Mouse (Mus musculus) A20 (cell line): ENCODE data around the gene Abl2.

Experiments used
- DNase-seq: peaks from one replicate; pipeline ENCODE4 v3.0.0-alpha.2; 2011; ENCODE audit warnings: low read depth, low spot score

The Abl2 gene

DNA sequence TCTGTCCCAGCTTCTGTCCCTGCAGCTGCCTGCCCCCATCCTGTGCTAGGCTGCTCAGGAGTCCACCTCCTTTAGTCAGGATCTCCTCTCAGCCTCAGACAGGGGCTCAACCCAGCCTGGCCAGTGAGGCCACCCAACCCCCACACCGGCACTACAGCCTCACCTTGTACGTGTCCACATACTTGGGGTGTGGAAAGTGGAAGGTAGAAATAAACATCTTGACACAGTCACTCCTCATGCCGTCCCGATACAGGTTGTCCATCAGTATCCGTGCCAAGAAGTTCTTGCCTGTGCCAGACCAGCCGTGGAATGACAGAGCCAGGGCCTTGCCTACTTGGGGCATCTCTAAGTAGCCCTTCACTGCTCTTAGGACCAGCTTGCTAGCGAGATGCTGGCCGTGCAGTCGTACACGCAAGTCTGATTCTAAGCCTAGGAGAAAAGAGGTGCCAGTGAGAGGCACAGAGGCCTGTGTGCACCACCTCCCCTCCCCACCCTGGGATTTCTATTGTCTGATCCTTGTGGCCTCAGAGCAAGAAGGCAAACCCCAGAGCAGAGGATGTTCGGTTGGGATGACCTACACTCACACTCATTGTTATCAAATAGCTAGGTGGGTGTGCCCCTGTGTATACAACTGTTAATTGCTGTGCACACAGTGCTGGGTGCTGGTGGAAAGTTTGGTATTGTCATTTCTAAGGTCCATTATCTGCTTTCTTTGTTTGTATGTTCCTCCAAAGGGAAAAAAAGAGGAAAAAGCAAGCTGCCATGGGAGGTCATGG lies 110.8 kb downstream of the Abl2 start:
- DNase-seq, result no peak

DNA sequence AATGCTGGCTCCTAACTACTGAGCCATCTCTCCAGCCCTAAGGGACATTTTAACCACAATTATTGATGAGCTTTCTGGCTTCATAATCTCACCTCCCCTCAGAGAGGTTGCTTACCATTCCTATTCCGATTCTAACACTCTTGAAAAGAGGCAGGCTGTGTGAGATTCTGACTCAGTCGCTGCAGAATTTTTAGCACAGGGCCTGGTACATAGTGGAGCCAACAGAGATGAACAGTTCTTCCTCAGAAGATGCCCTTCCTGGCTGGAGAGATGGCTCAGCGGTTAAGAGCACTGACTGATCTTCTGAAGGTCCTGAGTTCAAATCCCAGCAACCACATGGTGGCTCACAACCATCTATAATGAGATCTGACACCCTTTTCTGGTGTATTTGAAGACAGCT lies 113.3 kb downstream of the Abl2 start:
- DNase-seq, result no peak

DNA sequence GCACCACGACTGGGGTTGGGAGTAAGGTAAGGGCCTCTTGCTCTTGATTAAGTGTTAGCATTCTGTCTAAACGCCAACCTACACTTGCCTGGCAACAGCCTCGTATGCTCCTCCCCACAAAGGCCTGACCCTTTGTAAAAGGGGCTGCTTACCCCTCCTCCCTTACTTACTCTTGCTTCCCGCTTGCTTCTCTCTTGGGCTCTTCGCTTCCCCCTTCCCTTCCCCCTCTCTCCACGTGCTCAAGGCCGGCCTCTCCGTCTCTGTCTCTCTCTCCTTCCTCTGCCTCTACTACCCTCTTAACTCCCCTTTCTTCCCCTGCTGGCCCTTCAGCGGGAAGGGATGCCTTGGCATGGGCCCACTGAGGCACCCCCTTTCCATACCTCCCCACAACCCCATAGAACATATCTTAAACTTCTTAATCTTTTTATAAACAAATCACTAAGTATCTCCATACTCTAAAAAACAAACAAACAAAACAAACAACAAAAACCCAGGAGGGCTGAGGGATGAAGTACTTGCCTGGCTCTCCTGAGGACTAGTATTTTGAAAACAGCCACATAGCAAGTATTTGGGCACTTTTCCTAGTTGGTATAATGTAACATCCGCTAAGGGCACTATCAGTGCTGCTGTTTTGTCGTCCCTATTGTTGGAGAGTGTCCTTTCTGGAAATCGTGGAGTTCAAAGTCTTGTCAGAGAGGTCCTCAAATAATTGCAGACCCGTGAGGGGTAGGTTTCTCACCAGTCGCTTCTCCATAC lies 114.3 kb downstream of the Abl2 start:
- peak; percentile 69 for DNase-seq

DNA sequence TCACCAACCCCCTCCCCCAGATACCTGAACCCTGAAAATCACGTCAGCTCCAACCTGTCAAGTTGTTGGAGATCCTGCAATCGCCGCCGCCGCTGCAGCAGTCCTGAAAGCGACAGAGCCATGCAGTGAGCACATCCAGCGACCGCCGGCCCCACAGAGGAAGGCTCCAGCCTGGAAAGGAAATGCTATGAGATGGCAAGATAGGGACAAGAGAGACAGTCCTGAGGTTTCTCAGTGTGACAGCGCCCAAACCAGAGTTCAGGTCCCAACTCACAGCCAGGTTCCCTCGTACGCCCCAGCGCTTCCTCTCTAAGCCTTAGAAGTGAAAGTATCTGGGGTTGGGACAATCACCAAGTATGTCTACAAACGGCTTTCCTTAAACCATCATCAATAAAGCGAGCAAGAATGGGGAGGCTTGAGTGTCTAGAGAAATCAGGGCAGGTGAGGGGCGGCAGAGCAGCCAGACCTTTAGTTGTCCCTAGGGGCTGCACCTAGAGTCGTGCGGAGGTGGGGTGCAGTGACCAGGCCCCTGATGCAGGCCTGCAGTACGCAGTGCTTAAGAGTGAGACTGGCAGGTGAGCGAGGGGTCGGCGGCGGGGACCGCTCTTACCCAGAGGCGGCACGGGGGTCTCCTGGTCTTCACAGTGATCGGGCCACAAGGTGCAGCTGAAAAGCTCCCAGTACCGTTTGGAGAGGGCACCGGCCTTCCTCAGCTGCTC lies 115.0 kb downstream of the Abl2 start:
- DNase-seq, result peak; percentile 72

DNA sequence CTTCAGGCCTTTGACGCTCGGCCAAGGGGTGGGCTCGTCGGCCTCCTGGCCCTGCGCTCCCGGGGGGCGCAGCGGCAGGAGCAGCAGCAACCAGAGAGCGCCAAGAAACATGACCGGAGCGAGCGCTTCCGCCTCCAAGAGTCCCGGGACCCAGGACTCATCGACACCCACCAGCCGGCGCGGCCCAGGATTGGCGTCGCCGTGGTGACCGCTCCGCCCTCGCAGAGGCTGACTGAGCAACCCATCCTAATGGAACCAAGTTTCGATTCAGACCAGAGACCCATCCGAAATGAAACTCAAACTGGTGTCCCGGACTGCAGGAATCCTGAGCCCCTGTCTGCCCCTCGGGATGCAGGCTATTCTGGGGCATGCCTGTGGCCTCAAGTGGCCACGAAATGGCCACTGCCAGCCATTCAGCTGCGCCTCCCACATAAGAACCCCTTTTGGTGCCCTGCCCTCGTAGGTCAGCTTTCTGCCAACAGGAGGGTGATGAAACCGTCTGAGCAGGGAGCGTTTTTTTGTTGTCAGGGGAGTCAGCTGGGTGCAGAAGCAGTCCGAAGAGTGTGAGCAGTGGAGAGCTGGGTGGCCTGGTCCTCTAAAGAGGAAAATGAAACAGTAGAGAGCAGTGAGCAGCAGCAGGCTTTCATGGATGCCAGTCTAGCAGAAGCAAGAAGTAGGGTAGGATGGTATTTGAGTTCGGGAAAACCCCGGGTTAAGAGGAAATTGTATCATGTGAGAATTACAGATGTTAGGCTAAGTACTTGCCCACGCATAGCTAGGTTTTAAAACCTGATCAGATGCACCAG lies 115.8 kb downstream of the Abl2 start, which contains the start of gene Tor3a:
Tor3a (minus strand) TSS at position 162 of the 806 bp plus-strand sequence.
- DNase-seq, result peak; percentile 88

DNA sequence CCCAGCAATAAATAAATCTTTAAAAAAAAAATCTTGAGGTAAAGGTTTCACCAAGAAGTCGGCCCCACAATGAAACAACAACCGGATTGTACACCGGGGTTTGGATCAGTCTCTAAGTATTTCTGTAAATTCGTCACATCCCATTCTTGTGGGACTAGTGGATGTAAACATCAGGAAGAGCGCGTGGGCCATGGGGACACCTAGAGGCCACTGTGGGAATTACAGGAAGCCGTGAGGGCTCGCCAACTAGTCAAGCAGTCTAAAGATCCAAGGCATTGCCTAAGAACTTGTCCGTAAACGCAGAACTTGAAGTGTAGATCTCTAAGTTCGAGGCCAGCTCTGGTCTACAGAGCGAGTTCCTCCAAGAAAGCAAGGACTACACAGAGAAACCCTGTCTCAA lies 117.6 kb downstream of the Abl2 start:
- peak; percentile 72 for DNase-seq

DNA sequence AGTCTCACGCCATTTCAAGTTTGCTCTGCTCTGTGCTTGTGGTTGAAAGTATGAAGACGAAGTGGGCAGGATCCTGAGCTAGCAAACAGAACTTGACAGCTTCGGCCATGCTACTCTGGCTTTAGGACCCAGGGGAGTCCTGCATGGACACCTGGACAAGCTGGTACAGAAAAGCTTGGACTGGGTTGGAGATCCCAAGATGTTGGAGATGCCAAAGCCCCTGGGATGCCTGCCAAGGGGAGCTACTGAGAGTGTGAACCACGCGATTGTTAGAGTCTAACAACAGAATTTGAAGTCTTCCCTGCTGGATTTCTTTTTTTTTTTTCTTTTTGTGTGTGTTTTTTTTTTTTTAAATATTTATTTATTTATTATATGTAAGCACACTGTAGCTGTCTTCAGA lies 118.0 kb downstream of the Abl2 start:
- no peak for DNase-seq

DNA sequence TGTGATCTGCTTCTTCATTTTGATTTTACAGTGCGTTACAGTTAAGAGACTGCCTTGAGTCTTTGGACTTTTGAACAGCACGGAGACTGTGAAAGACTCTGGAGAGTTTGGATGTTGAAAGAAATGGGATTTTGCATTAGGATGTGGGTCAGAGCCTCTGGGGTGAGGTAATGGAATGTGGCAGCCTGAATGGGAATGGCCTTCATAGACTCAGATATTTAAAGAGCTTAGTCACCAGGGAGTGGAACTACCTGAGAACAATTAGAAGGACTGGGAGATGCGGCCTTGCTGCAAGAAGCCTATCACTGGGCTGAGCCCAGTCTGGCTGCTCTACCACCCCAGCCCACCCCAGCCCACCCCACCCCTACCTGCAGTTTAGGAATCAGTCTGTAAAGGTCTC lies 118.6 kb downstream of the Abl2 start:
- no peak for DNase-seq

DNA sequence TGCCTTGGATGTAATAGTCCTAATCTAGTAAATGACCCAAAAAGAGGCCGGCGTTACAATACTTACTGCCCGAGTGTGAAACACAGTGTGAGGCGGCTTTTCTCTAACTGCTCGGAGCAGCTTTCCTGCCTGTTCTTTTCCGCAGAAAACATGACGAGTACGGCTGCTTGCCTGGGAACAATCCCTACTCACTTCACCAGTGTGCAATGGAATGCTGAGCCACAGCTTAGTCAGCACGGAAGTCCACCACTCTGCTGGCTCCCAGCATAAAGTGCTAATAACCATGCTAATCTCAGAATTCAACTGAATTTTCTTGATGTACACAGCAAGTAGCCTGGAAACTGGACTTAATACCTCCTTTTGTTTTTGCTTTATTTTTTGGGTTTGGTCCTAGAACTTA lies 121.0 kb downstream of the Abl2 start:
- no peak for DNase-seq

DNA sequence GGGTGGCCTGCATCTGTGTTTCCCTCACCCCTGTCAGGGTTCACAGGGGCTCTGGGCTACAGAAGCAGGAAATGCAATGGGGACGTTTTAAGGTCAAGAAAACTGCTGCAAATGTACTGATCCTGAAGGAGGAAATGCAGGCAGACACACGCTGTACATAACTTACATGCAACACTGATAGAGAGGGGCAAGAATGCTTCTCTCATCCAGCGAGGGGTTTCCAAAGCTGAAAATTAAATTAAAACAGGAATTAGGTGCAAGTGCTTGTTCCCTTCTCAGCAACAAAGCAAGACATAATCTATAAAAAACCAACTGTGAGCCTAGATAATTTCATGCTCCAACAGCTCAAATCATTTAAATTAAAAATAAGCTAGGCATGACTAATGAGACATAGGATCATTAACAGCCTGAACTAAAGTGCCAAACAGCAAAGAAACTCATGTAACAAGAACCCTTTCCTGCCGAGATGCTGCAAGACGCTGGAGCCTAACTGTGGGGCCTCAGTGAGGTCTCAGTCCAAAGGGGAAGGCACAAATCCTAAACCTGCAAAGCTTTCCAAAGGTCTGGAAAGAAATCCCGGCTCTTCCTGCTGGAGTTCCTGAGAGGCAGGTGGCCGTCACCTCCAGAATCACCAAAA lies 127.6 kb downstream of the Abl2 start:
- DNase-seq, result no peak
